Mouse (Mus musculus): ENCODE results near the gene Olfr1135. TPM values are rescaled to one million over a fixed set of nuclear protein-coding genes. Genes with fewer than 3 reads are reported as not detected.

Gene Olfr1135
- polyA plus RNA-seq (2015; fragmentation: Illumina TruSeq; extraction: RNeasy Lipid Tissue Mini Kit (QIAGEN cat#74804); ENCODE audit: insufficient read depth, low read depth, low replicate concordance) = not detected

DNA sequence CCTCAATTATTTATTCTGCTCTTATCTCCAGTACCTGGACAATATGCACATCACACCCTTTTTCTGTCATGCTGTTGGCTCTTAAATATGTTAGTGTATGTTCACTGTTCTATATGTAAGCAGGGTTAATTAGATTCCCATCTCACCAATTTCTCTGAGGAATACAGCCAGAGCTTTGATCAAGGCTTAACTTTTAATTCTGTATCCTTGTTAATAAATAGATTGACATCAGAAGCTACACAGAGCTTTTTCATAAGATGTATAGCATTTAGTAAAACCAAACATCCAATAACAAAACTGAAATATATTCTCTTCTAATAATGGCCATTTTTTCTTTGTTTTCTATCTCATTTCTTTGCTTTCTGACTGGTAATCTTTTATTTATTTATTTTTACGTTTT lies at the start of gene Olfr1135:
Olfr1135 (minus strand) TSS at position 101 of the 400 bp plus-strand sequence.

DNA sequence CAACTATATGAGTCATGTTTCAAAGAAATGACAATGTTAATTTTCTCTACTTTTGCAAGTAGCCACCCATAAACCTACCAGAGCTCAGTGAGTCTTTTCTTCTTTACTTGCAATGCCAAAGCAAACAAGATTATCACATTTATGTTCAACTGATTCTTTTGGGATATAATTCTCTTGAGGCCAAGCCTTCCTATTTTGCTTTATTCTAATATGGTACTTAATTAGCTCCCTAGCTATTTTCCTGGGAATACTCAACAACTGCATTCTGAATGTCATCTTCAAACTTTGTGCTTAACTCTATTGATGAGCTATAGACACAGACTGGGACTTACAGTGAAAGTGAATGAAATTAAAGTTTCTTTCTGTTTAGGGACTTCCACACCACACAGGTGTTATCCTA lies 39.6 kb upstream of the Olfr1135 start, which contains the start of gene Olfr1137:
Olfr1137 (minus strand) TSS at position 101 of the 400 bp plus-strand sequence.

DNA sequence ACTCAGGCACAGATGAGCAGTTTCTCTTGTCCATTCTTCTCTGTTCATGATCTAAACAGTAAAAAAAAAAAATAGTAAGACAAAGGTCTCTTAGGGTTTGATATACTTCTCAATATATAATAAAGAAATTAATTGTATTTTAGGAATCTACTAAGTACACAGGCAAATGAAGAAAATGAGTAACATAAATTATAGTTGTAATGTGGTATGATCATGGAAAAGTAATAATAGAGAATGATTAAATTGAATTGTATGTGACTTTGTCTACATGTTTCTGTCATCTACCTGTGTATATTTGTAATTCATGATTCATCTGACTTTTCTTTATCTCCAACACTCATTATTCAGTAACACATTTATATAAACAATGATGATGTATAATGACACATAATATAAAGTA lies 20.4 kb upstream of the Olfr1135 start, which contains the start of gene Olfr1136:
Olfr1136 (minus strand) TSS at position 101 of the 400 bp plus-strand sequence.

DNA sequence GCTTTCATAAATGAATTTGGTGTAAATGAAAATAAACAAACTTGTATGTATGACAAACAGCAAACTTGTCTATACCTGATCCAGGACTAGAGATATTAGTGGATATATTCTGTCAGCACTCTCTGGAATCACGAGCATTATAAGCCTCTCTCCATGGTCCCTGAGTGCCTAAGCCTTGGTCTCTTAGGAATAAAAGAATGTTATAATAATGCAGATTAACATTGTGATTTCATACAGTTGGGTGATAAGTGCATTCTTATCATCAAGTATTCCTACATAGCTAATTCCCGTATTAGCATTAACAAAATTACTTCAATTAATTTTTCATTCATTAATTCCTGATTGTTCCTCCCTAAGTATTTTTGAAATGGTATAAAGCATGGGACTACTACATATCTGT lies 15.1 kb downstream of the Olfr1135 start, which contains the start of gene Olfr1134:
Olfr1134 (minus strand) TSS at position 101 of the 400 bp plus-strand sequence.

DNA sequence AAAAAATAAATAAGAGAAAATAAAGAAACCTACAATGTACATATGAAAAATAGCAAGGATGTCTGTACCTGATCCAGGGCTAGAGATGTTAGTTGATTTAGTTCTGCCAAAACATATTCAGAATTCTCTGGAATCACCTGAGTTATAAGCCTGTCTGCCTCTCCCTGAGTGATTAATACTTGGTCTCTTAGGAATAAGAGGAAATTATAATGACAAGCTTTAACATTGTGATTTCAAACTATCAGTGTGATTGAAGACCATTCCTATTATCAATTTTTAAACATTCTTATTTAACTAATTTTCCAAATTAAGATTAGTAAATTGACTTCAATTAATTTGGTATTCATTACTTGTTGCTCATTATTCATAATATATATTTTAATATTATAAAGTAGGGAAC lies 26.2 kb downstream of the Olfr1135 start, which contains the start of gene Olfr1133:
Olfr1133 (minus strand) TSS at position 101 of the 400 bp plus-strand sequence.

DNA sequence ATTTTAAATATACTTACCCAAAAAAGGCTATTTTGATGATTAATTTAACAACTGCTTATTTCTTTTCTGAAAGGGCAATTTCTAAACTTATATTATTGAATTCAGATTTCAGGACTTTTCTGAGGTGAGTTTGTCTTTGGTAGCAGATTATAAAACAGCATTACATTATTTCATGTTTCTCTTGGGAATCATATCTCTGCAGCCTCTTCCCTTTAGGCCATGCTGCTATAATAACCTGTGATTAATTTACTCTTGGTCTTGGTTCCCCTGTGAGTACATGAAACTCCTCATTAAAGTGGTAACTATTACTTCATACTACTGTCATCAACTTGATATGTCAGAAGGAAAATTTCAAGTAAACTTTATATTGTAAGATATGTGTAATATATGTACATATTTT lies 36.0 kb downstream of the Olfr1135 start, which contains the start of gene Olfr1132:
Olfr1132 (minus strand) TSS at position 101 of the 400 bp plus-strand sequence.

DNA sequence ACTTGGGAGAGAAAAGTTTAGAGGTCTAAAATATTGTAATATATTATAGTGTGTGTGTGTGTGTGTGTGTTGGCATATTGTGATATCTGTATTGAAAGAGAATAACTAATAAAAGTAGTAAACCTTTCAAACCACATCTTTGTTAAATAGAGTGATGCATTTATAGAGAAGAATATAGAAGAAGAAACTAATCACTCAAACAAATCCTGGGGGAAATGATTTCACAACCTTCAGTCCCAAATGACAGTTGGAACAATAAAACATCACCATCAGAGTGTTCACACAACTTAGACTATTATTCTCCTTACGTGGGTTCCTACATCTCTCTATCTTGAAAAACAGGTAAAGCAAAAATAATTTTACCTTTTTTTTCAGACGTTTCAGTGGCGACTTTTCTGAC lies 46.7 kb downstream of the Olfr1135 start, which contains the start of gene Olfr1131:
Olfr1131 (plus strand) TSS at position 301 of the 400 bp plus-strand sequence.

Other genes with a start within 250 kb of the Olfr1135 start
- gene Olfr1124, start 243.4 kb downstream of the Olfr1135 start, polyA plus RNA-seq (2015; fragmentation: Illumina TruSeq; extraction: RNeasy Lipid Tissue Mini Kit (QIAGEN cat#74804); ENCODE audit: insufficient read depth, low read depth, low replicate concordance) = not detected
- gene Olfr1126, start 219.7 kb downstream of the Olfr1135 start, polyA plus RNA-seq (2015; fragmentation: Illumina TruSeq; extraction: RNeasy Lipid Tissue Mini Kit (QIAGEN cat#74804); ENCODE audit: insufficient read depth, low read depth, low replicate concordance) = not detected
- gene Pramel7, start 176.6 kb downstream of the Olfr1135 start, polyA plus RNA-seq (2015; fragmentation: Illumina TruSeq; extraction: RNeasy Lipid Tissue Mini Kit (QIAGEN cat#74804); ENCODE audit: insufficient read depth, low read depth, low replicate concordance) = not detected
- gene Pramel6, start 167.1 kb downstream of the Olfr1135 start, polyA plus RNA-seq (2015; fragmentation: Illumina TruSeq; extraction: RNeasy Lipid Tissue Mini Kit (QIAGEN cat#74804); ENCODE audit: insufficient read depth, low read depth, low replicate concordance) = not detected
- not detected for gene Olfr153, start 141.9 kb downstream of the Olfr1135 start, polyA plus RNA-seq (2015; fragmentation: Illumina TruSeq; extraction: RNeasy Lipid Tissue Mini Kit (QIAGEN cat#74804); ENCODE audit: insufficient read depth, low read depth, low replicate concordance)
- gene Olfr1128, start 128.1 kb downstream of the Olfr1135 start, polyA plus RNA-seq (2015; fragmentation: Illumina TruSeq; extraction: RNeasy Lipid Tissue Mini Kit (QIAGEN cat#74804); ENCODE audit: insufficient read depth, low read depth, low replicate concordance) = not detected
- gene Olfr1129, start 99.8 kb downstream of the Olfr1135 start, polyA plus RNA-seq (2015; fragmentation: Illumina TruSeq; extraction: RNeasy Lipid Tissue Mini Kit (QIAGEN cat#74804); ENCODE audit: insufficient read depth, low read depth, low replicate concordance) = not detected
- gene Olfr1130, start 67.5 kb downstream of the Olfr1135 start, polyA plus RNA-seq (2015; fragmentation: Illumina TruSeq; extraction: RNeasy Lipid Tissue Mini Kit (QIAGEN cat#74804); ENCODE audit: insufficient read depth, low read depth, low replicate concordance) = not detected
- gene Olfr1131, start 46.6 kb downstream of the Olfr1135 start, polyA plus RNA-seq (2015; fragmentation: Illumina TruSeq; extraction: RNeasy Lipid Tissue Mini Kit (QIAGEN cat#74804); ENCODE audit: insufficient read depth, low read depth, low replicate concordance) = not detected
- gene Olfr1132, start 36.1 kb downstream of the Olfr1135 start, polyA plus RNA-seq (2015; fragmentation: Illumina TruSeq; extraction: RNeasy Lipid Tissue Mini Kit (QIAGEN cat#74804); ENCODE audit: insufficient read depth, low read depth, low replicate concordance) = not detected
- not detected for gene Olfr1133, start 26.3 kb downstream of the Olfr1135 start, polyA plus RNA-seq (2015; fragmentation: Illumina TruSeq; extraction: RNeasy Lipid Tissue Mini Kit (QIAGEN cat#74804); ENCODE audit: insufficient read depth, low read depth, low replicate concordance)
- gene Olfr1134, start 15.2 kb downstream of the Olfr1135 start, polyA plus RNA-seq (2015; fragmentation: Illumina TruSeq; extraction: RNeasy Lipid Tissue Mini Kit (QIAGEN cat#74804); ENCODE audit: insufficient read depth, low read depth, low replicate concordance) = not detected
- gene Olfr1136, start 20.3 kb upstream of the Olfr1135 start, polyA plus RNA-seq (2015; fragmentation: Illumina TruSeq; extraction: RNeasy Lipid Tissue Mini Kit (QIAGEN cat#74804); ENCODE audit: insufficient read depth, low read depth, low replicate concordance) = not detected
- gene Olfr1137, start 39.5 kb upstream of the Olfr1135 start, polyA plus RNA-seq (2015; fragmentation: Illumina TruSeq; extraction: RNeasy Lipid Tissue Mini Kit (QIAGEN cat#74804); ENCODE audit: insufficient read depth, low read depth, low replicate concordance) = not detected
- gene Olfr1138, start 66.3 kb upstream of the Olfr1135 start, polyA plus RNA-seq (2015; fragmentation: Illumina TruSeq; extraction: RNeasy Lipid Tissue Mini Kit (QIAGEN cat#74804); ENCODE audit: insufficient read depth, low read depth, low replicate concordance) = not detected
- not detected for gene Olfr1140, start 70.1 kb upstream of the Olfr1135 start, polyA plus RNA-seq (2015; fragmentation: Illumina TruSeq; extraction: RNeasy Lipid Tissue Mini Kit (QIAGEN cat#74804); ENCODE audit: insufficient read depth, low read depth, low replicate concordance)
- not detected for gene Olfr1141, start 80.3 kb upstream of the Olfr1135 start, polyA plus RNA-seq (2015; fragmentation: Illumina TruSeq; extraction: RNeasy Lipid Tissue Mini Kit (QIAGEN cat#74804); ENCODE audit: insufficient read depth, low read depth, low replicate concordance)
- gene Olfr152, start 105.8 kb upstream of the Olfr1135 start, polyA plus RNA-seq (2015; fragmentation: Illumina TruSeq; extraction: RNeasy Lipid Tissue Mini Kit (QIAGEN cat#74804); ENCODE audit: insufficient read depth, low read depth, low replicate concordance) = not detected
- not detected for gene Olfr1143, start 126.9 kb upstream of the Olfr1135 start, polyA plus RNA-seq (2015; fragmentation: Illumina TruSeq; extraction: RNeasy Lipid Tissue Mini Kit (QIAGEN cat#74804); ENCODE audit: insufficient read depth, low read depth, low replicate concordance)
- gene Olfr1145, start 136.2 kb upstream of the Olfr1135 start, polyA plus RNA-seq (2015; fragmentation: Illumina TruSeq; extraction: RNeasy Lipid Tissue Mini Kit (QIAGEN cat#74804); ENCODE audit: insufficient read depth, low read depth, low replicate concordance) = not detected
- not detected for gene Olfr1148, start 156.9 kb upstream of the Olfr1135 start, polyA plus RNA-seq (2015; fragmentation: Illumina TruSeq; extraction: RNeasy Lipid Tissue Mini Kit (QIAGEN cat#74804); ENCODE audit: insufficient read depth, low read depth, low replicate concordance)
- not detected for gene Olfr1150-ps1, start 170.3 kb upstream of the Olfr1135 start, polyA plus RNA-seq (2015; fragmentation: Illumina TruSeq; extraction: RNeasy Lipid Tissue Mini Kit (QIAGEN cat#74804); ENCODE audit: insufficient read depth, low read depth, low replicate concordance)
- not detected for gene Olfr1151, start 182.2 kb upstream of the Olfr1135 start, polyA plus RNA-seq (2015; fragmentation: Illumina TruSeq; extraction: RNeasy Lipid Tissue Mini Kit (QIAGEN cat#74804); ENCODE audit: insufficient read depth, low read depth, low replicate concordance)
- gene Olfr1152, start 192.8 kb upstream of the Olfr1135 start, polyA plus RNA-seq (2015; fragmentation: Illumina TruSeq; extraction: RNeasy Lipid Tissue Mini Kit (QIAGEN cat#74804); ENCODE audit: insufficient read depth, low read depth, low replicate concordance) = not detected
- gene Olfr1153, start 221.3 kb upstream of the Olfr1135 start, polyA plus RNA-seq (2015; fragmentation: Illumina TruSeq; extraction: RNeasy Lipid Tissue Mini Kit (QIAGEN cat#74804); ENCODE audit: insufficient read depth, low read depth, low replicate concordance) = not detected
- gene Olfr1154, start 231.5 kb upstream of the Olfr1135 start, polyA plus RNA-seq (2015; fragmentation: Illumina TruSeq; extraction: RNeasy Lipid Tissue Mini Kit (QIAGEN cat#74804); ENCODE audit: insufficient read depth, low read depth, low replicate concordance) = not detected

Data from pancreas, adult 10 weeks (tissue).